Comparison of ENCODE assay signal across 12 mouse cellular contexts in genomic region chr14:29385500-29385899, GRCm38 (mm10).
"Had no signal": no experiment of that assay in that cellular context is flagged by ENCODE, and none has a peak within 500 bp of the region (broad histone marks: within the 10 kb centered on the region; RNA-seq: fewer than 3 reads in every experiment).

No protein-coding gene starts in this region.

- ATAC-seq: midbrain, embryonic 15.5 days had no signal

- DNase-seq: kidney, postnatal 14 days; kidney, postnatal 4 days; layer of hippocampus, postnatal 36 days; liver, embryonic 13.5 days; lung, adult 2 months; lung, postnatal 14 days; lung, postnatal 4 days; retina, postnatal 1 day; thymus, adult 2 months; thymus, postnatal 14 days; thymus, postnatal 4 days had no signal
